Mouse (Mus musculus) heart, adult 2 months (tissue): ENCODE data around the gene BC025920. TPM values are rescaled to one million over a fixed set of nuclear protein-coding genes. Genes with fewer than 3 reads are reported as not detected.
A peak's percentile ranks its signal among the peaks of the same experiment; 100 is the strongest.
"Not testable (repeated sequence)": the region's sequence is repeated elsewhere in the genome, so short reads cannot be mapped to it uniquely, and the experiment has no call there.

ENCODE experiments used
- DNase-seq, 2 experiments: peaks; one replicate each; pipeline ENCODE4 v3.0.0; 2021
- H3K27ac ChIP-seq: fragments of 200-600 bp; 2 replicates; pipeline ENCODE4 v1.8.1; 2022
- H3K27me3 ChIP-seq: fragments of 200-500 bp; 2 replicates; pipeline ENCODE4 v1.6.1; 2012; ENCODE audit warnings: mild to moderate bottlenecking, low read length, inconsistent platforms, mixed read lengths; ENCODE audit not compliant: control insufficient read depth, insufficient read depth
- H3K36me3 ChIP-seq: fragments of 200-500 bp; 2 replicates; pipeline ENCODE4 v1.6.1; 2012; ENCODE audit warnings: low read length, inconsistent platforms; ENCODE audit not compliant: control insufficient read depth, insufficient read depth
- H3K4me1 ChIP-seq: fragments of 200-500 bp; 2 replicates; pipeline ENCODE4 v1.6.1; 2011; ENCODE audit warnings: low read length; ENCODE audit not compliant: control insufficient read depth, insufficient read depth
- H3K4me3 ChIP-seq: fragments of 200-600 bp; 2 replicates; pipeline ENCODE4 v1.8.1; 2022
- H3K79me2 ChIP-seq: fragments of 200-500 bp; replicated peaks from 2 replicates; pipeline ENCODE4 v1.6.1; 2012; ENCODE audit warnings: mild to moderate bottlenecking, inconsistent platforms, low read length, moderate library complexity, mixed read lengths; ENCODE audit not compliant: control insufficient read depth, insufficient read depth
- H3K9ac ChIP-seq: fragments of 200-500 bp; 2 replicates; pipeline ENCODE4 v1.6.1; 2012; ENCODE audit warnings: low read depth, mild to moderate bottlenecking, control low read depth, inconsistent platforms, low read length, mixed read lengths
- CTCF ChIP-seq: fragments of 200-600 bp; IDR thresholded peaks from 2 replicates; pipeline ENCODE4 v1.8.1; 2022; ENCODE audit warnings: antibody characterized with exemption, mild to moderate bottlenecking, moderate library complexity
- EP300 ChIP-seq: fragments of 200-500 bp; IDR thresholded peaks from 2 replicates; pipeline ENCODE4 v1.6.1; 2011; ENCODE audit warnings: low read depth, low read length, control low read depth; ENCODE audit not compliant: insufficient read depth
- POLR2A ChIP-seq: fragments of 200-500 bp; IDR thresholded peaks from 2 replicates; pipeline ENCODE4 v1.6.1; 2011; ENCODE audit warnings: mild to moderate bottlenecking, low read depth, low read length, control low read depth; ENCODE audit not compliant: insufficient read depth
- WGBS: fragments of 180-500 bp; shearing (Covaris S2); methylation state at CpG from one replicate; pipeline ENCODE4 v1.1.7; 2018; 5-methylcytosine and 5-hydroxymethylcytosine counted together
- intact Hi-C: fragments of 180-260 bp; cut with DNase I; formaldehyde crosslinking; loops from one replicate; pipeline ENCODE4 v1.15.1; 2025
- polyA plus RNA-seq: library from polyadenylated mRNA; depleted of rRNA; stranded (reverse); fragments of >200 nt; gene quantifications from 2 replicates; pipeline ENCODE4 v1.2.3, GENCODE M21; 2012
- total RNA-seq, 2 experiments: library from RNA; stranded (reverse); gene quantifications; 2 replicates each; pipeline ENCODE4 v1.2.3; 2021

Gene BC025920
- total and polyA plus RNA-seq, 3 experiments = 1.9 to 3.7 (median 2.5) TPM

DNA sequence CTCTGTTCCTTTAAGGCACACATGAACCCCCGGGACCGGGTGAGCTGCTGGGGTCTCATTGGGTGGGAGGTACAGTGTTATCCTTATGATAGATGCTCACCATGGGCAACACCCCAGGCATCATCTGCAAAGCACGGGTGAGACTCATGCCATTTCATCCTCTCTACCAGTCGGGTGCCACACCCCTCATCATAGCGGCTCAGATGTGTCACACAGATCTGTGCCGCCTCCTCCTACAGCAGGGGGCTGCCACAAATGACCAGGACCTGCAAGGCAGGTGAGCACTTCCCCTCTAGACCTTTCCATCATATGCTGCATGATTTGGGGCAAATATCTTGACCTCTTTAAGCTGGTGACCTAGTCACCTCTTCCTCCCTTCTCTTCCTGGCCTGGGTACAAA, 32.0 kb downstream of the BC025920 start:
- WGBS = 71% methylated on average over 6 of the region's 6 CpGs
- H3K4me3 ChIP-seq = no peak overlapping the region
- DNase-seq = no peak
- no peaks in the 10 kb centered on the region for H3K36me3 ChIP-seq
- no peaks in the 10 kb centered on the region for H3K79me2 ChIP-seq
- no peak overlapping the region for H3K27ac ChIP-seq
- TF ChIP-seq CTCF (no peak), POLR2A (0 out of 2 replicates have a peak, but pooled peaks have one; percentile 16)
- peaks cover 5% of the 10 kb centered on the region for H3K4me1 ChIP-seq
- H3K27me3 ChIP-seq = no peaks in the 10 kb centered on the region
- intact Hi-C loops = no loop called here
- no peak overlapping the region for H3K9ac ChIP-seq

DNA sequence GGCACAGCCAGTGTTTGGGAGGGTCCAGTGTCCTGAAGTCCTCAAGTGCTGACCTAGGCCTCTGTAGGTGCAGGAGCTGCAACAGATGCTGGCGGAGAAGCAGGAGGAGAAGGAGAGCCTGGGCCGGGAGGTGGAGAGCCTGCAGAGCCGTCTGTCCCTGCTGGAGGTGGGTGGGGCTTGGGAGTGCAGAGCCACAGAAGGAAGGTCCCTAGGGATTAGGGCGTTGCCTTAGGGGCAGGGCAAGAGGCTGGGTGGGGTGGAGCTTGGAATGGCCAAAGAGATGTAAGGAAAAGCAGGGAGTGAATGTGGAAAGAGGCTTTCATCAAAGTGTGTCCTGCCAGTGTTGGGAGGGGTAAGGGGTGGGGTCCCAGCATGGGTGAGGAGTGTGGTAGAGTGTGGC, 34.8 kb downstream of the BC025920 start:
- H3K9ac ChIP-seq, H3K79me2 ChIP-seq, H3K27ac ChIP-seq, H3K4me3 ChIP-seq, intact Hi-C loops, H3K27me3 ChIP-seq, H3K4me1 ChIP-seq, H3K36me3 ChIP-seq: not testable (repeated sequence)
- DNase-seq = peak in 1 of 2 experiments; percentile 18
- WGBS = 30% methylated on average over 4 of the region's 4 CpGs

DNA sequence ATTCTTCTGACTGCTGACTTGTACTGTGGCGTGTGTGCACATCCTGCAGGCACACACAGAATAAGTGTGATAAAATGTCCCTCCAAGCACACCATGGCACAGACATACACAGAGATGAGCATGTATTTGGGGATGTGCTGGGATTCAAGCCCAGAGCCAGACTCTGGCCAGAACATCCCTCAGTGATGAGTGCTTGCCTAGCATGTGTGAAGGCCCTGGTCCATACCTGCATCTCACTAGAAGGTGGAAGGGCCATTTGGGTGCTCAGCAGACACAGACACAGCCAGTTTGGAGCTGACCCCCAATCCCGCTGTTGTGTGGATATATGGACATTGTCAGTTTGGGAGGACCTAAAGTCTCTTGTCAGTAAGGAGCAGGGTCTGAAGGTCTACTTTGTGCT, 35.5 kb downstream of the BC025920 start:
- H3K9ac ChIP-seq = no peak overlapping the region
- no peaks in the 10 kb centered on the region for H3K27me3 ChIP-seq
- no peaks in the 10 kb centered on the region for H3K36me3 ChIP-seq
- H3K27ac ChIP-seq = no peak overlapping the region
- no peak for DNase-seq
- H3K79me2 ChIP-seq = no peaks in the 10 kb centered on the region
- no peak overlapping the region for H3K4me3 ChIP-seq
- H3K4me1 ChIP-seq = peaks cover 3% of the 10 kb centered on the region
- intact Hi-C loops = no loop called here
- WGBS = 94% methylated on average over 2 of the region's 2 CpGs
- TF ChIP-seq POLR2A (no peak), EP300 (no peak), CTCF (no peak)

DNA sequence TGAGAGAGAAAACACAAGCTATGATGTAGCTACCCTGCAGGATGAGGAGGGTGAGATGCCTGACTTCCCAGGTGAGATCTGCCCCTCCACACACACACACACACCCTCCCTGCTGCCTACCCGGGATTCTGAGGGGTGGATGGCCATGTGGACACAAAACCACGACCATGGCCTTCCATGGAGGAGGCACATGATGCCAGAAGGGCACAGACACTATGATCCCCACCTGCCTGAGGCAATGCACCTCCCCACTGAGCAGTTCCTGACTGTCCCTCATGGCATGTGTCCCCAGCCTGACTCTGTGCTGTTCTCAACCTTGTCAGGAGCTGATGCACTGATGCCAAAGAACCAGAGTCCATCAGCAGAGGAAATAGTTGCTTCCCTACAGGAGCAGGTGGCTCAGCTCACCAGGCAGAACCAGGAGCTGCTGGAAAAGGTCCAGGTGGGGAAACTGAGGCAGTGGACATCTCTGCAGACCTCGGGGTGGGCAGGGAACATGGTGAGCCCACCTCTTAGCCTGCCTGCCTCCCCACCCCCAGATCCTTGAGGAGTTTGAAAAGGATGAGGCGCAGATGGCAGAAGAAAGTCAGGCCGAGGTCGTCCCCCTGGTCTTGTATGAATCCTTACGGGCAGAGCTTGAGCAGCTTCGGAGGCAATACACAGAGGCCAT, 36.0 kb downstream of the BC025920 start:
- no peak for DNase-seq
- H3K9ac ChIP-seq = no peak overlapping the region
- H3K4me1 ChIP-seq = peaks cover 3% of the 10 kb centered on the region
- H3K4me3 ChIP-seq = peak overlapping the region; percentile 72; the same call in 1 of the 2 replicates
- intact Hi-C loops = loop anchor here (2.0 kb wide), 1 partner anchor 15 kb away; the partner anchor contains the start of gene Sirt6
- H3K27me3 ChIP-seq = no peaks in the 10 kb centered on the region
- H3K79me2 ChIP-seq = no peaks in the 10 kb centered on the region
- H3K36me3 ChIP-seq = no peaks in the 10 kb centered on the region
- TF ChIP-seq POLR2A = 0 out of 2 replicates have a peak, but pooled peaks have one; percentile 17
- no peak for TF ChIP-seq CTCF
- no peak for TF ChIP-seq EP300
- 80% methylated on average over 8 of the region's 8 CpGs for WGBS
- H3K27ac ChIP-seq = no peak overlapping the region

DNA sequence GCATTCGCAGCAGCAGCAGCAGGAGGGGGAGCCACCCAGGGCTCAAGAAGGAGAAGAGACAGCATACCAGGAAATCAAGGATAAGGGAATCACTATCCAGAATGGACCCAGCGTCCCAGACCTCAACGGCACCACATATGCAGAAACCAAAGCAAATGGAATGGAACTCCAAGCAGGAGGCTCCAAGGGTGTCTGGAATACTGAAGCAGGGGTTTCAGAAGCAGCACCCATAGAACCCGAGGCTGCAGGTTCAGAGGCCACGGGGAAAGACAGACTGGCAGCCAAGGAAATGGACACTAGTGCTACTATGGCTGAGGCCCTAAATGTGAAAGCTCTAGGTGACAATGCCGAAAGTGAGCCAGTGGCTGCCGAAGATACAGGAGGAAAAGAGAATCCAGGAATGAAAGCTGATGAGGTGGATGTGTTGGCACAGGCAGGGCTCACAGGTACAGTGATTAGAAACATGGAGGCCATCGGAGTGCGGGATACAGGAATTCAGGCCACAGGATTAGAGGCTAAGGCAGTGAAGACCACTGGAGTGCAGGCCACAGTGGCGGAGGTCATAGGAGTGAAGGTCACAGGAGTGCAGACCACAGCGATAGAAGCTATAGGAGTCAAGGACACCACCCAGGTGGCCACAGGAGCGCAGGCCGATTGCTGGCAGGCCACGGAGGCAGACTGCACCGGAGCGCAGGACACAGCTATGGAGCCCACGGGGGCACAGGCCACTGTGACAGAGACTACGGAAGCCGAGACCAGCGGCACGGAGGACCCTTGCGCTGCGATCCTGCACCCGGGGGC, 36.8 kb downstream of the BC025920 start:
- H3K4me3 ChIP-seq = peak overlapping the region; percentile 72
- H3K36me3 ChIP-seq = no peaks in the 10 kb centered on the region
- 13% methylated on average over 24 of the region's 24 CpGs for WGBS
- no peaks in the 10 kb centered on the region for H3K27me3 ChIP-seq
- H3K9ac ChIP-seq = peak overlapping the region; percentile 98
- intact Hi-C loops = loop anchor here (2.0 kb wide), 1 partner anchor 16 kb away; the partner anchor contains the start of gene Sirt6
- peak overlapping the region; percentile 97 for H3K27ac ChIP-seq
- DNase-seq = peak in 1 of 2 experiments; percentile 19
- H3K79me2 ChIP-seq = no peaks in the 10 kb centered on the region
- peaks cover 3% of the 10 kb centered on the region for H3K4me1 ChIP-seq
- TF ChIP-seq CTCF = no peak
- no peak for TF ChIP-seq EP300
- no peak for TF ChIP-seq POLR2A

DNA sequence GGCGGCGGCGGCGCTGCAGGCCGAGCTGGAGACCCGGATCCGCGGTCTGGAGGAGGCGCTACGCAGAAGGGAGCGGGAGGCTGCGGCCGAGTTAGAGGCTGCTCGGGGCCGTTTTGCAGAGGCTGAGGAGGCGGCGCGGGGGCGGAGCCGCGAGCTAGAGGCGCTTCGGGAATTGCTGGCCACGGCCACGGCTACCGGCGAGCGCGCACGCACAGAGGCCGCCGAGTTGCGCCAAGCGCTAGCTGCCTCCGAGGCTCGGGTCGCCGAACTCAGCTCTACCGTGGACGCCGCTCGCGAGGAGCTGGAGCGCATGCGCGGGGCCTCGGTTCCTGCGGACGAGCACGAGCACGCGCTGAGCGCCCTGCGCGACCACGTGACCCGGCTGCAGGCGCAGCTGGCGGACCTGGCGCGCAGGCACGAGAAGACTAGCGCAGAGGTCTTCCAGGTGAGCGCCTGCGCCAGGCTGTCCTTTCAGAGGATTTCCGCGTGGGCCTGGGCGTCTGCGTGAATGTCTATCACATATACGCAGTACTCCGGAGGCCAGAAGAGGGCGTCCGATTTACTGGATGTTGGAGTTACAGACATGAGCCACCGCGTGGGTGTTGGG, 37.5 kb downstream of the BC025920 start:
- Histone ChIP-seq H3K9ac (peak overlapping the region; percentile 98), H3K79me2 (no peaks in the 10 kb centered on the region), H3K4me3 (peak overlapping the region; percentile 72), H3K27ac (peak overlapping the region; percentile 97), H3K27me3 (no peaks in the 10 kb centered on the region), H3K4me1 (peaks cover 3% of the 10 kb centered on the region), H3K36me3 (no peaks in the 10 kb centered on the region)
- under 1% methylated on average over 75 of the region's 75 CpGs for whole genome bisulfite sequencing
- intact Hi-C loops = loop anchor here (2.0 kb wide), 1 partner anchor 17 kb away; the partner anchor contains the start of gene Sirt6
- TF ChIP-seq POLR2A (peak; percentile 83), CTCF (peak; percentile 69), EP300 (no peak; the same call in 1 of the 2 replicates)
- DNase-seq = peak; percentile 96 to 98
